Mouse (Mus musculus) stomach, embryonic 14.5 days (tissue): Measurements from ENCODE around the gene Ghr. TPM values are rescaled to one million over a fixed set of nuclear protein-coding genes. Genes with fewer than 3 reads are reported as not detected.

ENCODE experiments used
- ATAC-seq: fragments of 200-750 bp; cut with Nextera tagmentation; 2 replicates; pipeline ENCODE4 v1.8.0; 2017; ENCODE audit warnings: low read depth, moderate TSS enrichment; ENCODE audit not compliant: insufficient number of reproducible peaks, insufficient read depth, low FRiP score
- H3K27ac ChIP-seq: fragments of 300-500 bp; sonication (generic); 2 replicates; pipeline ENCODE4 v1.5.1; 2014; ENCODE audit warnings: mild to moderate bottlenecking, low read length, moderate library complexity, mixed read lengths
- H3K27me3 ChIP-seq: fragments of 300-500 bp; sonication (generic); 2 replicates; pipeline ENCODE4 v1.6.1; 2014; ENCODE audit warnings: low read length, control low read depth, mixed read lengths; ENCODE audit not compliant: control insufficient read depth, insufficient read depth
- H3K36me3 ChIP-seq: fragments of 300-500 bp; sonication (generic); 2 replicates; pipeline ENCODE4 v1.6.1; 2014; ENCODE audit warnings: mild to moderate bottlenecking, control low read depth, low read length, moderate library complexity, mixed read lengths; ENCODE audit not compliant: control insufficient read depth, insufficient read depth
- H3K4me1 ChIP-seq: fragments of 300-500 bp; sonication (generic); 2 replicates; pipeline ENCODE4 v1.6.1; 2014; ENCODE audit warnings: low read length, control low read depth, mixed read lengths; ENCODE audit not compliant: control insufficient read depth, insufficient read depth
- H3K4me2 ChIP-seq: fragments of 300-500 bp; sonication (generic); replicated peaks from 2 replicates; pipeline ENCODE4 v1.6.1; 2014; ENCODE audit warnings: low read depth, low read length, control low read depth
- H3K4me3 ChIP-seq: fragments of 300-500 bp; sonication (generic); 2 replicates; pipeline ENCODE4 v1.5.1; 2014; ENCODE audit warnings: low read depth, low read length, control low read depth
- H3K9ac ChIP-seq: fragments of 300-500 bp; sonication (generic); replicated peaks from 2 replicates; pipeline ENCODE4 v1.6.1; 2014; ENCODE audit warnings: low read depth, mild to moderate bottlenecking, control low read depth, low read length, moderate library complexity, mixed read lengths
- H3K9me3 ChIP-seq: fragments of 300-500 bp; sonication (generic); 2 replicates; pipeline ENCODE4 v1.6.1; 2016; ENCODE audit warnings: low read depth, low read length, control low read depth; ENCODE audit not compliant: control insufficient read depth
- whole genome bisulfite sequencing: fragments of 180-500 bp; shearing (Covaris S2); extraction: QIAGEN DNeasy Blood & Tissue Kit; methylation state at CpG from one replicate; pipeline ENCODE4 v1.1.7; 2014; 5-methylcytosine and 5-hydroxymethylcytosine counted together
- polyA plus RNA-seq: library from polyadenylated mRNA; unstranded; fragments of >200 nt; fragmentation: Nextera tagmentation; extraction: Ambion mirVana; gene quantifications from 2 replicates; pipeline ENCODE4 v1.2.1, GENCODE M21; 2014

Ghr gene
- 149 and 157 TPM in 2 replicates for polyA plus RNA-seq

GRCm38 (mm10) chr15:3582807-3583636 is at the start of gene Ghr:
Ghr (minus strand) TSS chr15:3583492.
- peak within 1 kb of the TSS; percentile 82 for H3K9ac ChIP-seq
- peaks cover 21% of the 10 kb centered on the region for H3K4me1 ChIP-seq
- peak; percentile 87 for ATAC-seq
- H3K36me3 ChIP-seq: no peaks in the 10 kb centered on the region
- peak within 1 kb of the TSS; percentile 97 for H3K27ac ChIP-seq
- H3K4me2 ChIP-seq: peak within 1 kb of the TSS; percentile 63
- H3K4me3 ChIP-seq: peak within 1 kb of the TSS; percentile 77
- H3K9me3 ChIP-seq: no peaks in the 10 kb centered on the region
- 0% methylated on average over 51 of the region's 52 CpGs for WGBS
- H3K27me3 ChIP-seq: no peaks in the 10 kb centered on the region

GRCm38 (mm10) chr15:3622746-3623145 is 39.5 kb upstream of the Ghr start:
- Histone ChIP-seq H3K27ac (no peak overlapping the region), H3K4me1 (no peaks in the 10 kb centered on the region), H3K9me3 (no peaks in the 10 kb centered on the region), H3K27me3 (no peaks in the 10 kb centered on the region), H3K9ac (no peak overlapping the region), H3K36me3 (no peaks in the 10 kb centered on the region), H3K4me3 (no peak overlapping the region), H3K4me2 (no peak overlapping the region)
- ATAC-seq: no peak

- Histone ChIP-seq H3K27ac (no peak overlapping the region), H3K4me3 (no peak overlapping the region), H3K9ac (no peak overlapping the region), H3K9me3 (no peaks in the 10 kb centered on the region), H3K27me3 (no peaks in the 10 kb centered on the region), H3K4me2 (no peak overlapping the region), H3K36me3 (no peaks in the 10 kb centered on the region), H3K4me1 (no peaks in the 10 kb centered on the region)
- WGBS: 90% methylated on average over 3 of the region's 3 CpGs
- ATAC-seq: no peak
Observed at GRCm38 (mm10) chr15:3620368-3620767, 37.1 kb upstream of the Ghr start.

- Histone ChIP-seq H3K27me3 (no peaks in the 10 kb centered on the region), H3K27ac (no peak overlapping the region), H3K4me3 (no peak overlapping the region), H3K9me3 (no peaks in the 10 kb centered on the region), H3K9ac (no peak overlapping the region), H3K4me1 (no peaks in the 10 kb centered on the region), H3K4me2 (no peak overlapping the region), H3K36me3 (no peaks in the 10 kb centered on the region)
- ATAC-seq: no peak
- 92% methylated on average over 3 of the region's 3 CpGs for WGBS
Observed at GRCm38 (mm10) chr15:3618311-3618710, 35.0 kb upstream of the Ghr start.

GRCm38 (mm10) chr15:3611961-3612360 is 28.7 kb upstream of the Ghr start:
- ATAC-seq: no peak

GRCm38 (mm10) chr15:3607951-3608350 is 24.7 kb upstream of the Ghr start:
- 84% methylated on average over 3 of the region's 3 CpGs for WGBS
- no peak for ATAC-seq

More at GRCm38 (mm10) chr15:3611961-3612360, 28.7 kb upstream of the Ghr start:
- Histone ChIP-seq H3K4me1 (no peaks in the 10 kb centered on the region), H3K9me3 (no peaks in the 10 kb centered on the region), H3K36me3 (no peaks in the 10 kb centered on the region), H3K27ac (no peak overlapping the region), H3K27me3 (no peaks in the 10 kb centered on the region), H3K9ac (no peak overlapping the region), H3K4me2 (no peak overlapping the region), H3K4me3 (no peak overlapping the region)

GRCm38 (mm10) chr15:3602098-3602486 is 18.8 kb upstream of the Ghr start:
- no peak overlapping the region for H3K4me3 ChIP-seq
- no peak overlapping the region for H3K4me2 ChIP-seq
- H3K9me3 ChIP-seq: no peaks in the 10 kb centered on the region
- 0 out of 2 replicates have a peak, but pooled peaks cover 3% of the 10 kb centered on the region for H3K4me1 ChIP-seq
- ATAC-seq: no peak
- WGBS: 89% methylated on average over 2 of the region's 2 CpGs
- H3K36me3 ChIP-seq: no peaks in the 10 kb centered on the region
- H3K9ac ChIP-seq: no peak overlapping the region
- H3K27me3 ChIP-seq: no peaks in the 10 kb centered on the region
- no peak overlapping the region for H3K27ac ChIP-seq

More at GRCm38 (mm10) chr15:3607951-3608350, 24.7 kb upstream of the Ghr start:
- Histone ChIP-seq H3K36me3 (no peaks in the 10 kb centered on the region), H3K4me2 (no peak overlapping the region), H3K4me1 (no peaks in the 10 kb centered on the region), H3K4me3 (no peak overlapping the region), H3K27ac (no peak overlapping the region), H3K27me3 (no peaks in the 10 kb centered on the region), H3K9ac (no peak overlapping the region), H3K9me3 (no peaks in the 10 kb centered on the region)

- H3K4me2 ChIP-seq: no peak overlapping the region
- 50% methylated on average over 4 of the region's 4 CpGs for WGBS
- no peaks in the 10 kb centered on the region for H3K36me3 ChIP-seq
- H3K4me1 ChIP-seq: 0 out of 2 replicates have a peak, but pooled peaks cover 3% of the 10 kb centered on the region
- no peaks in the 10 kb centered on the region for H3K27me3 ChIP-seq
- no peak for ATAC-seq
- no peak overlapping the region for H3K4me3 ChIP-seq
- no peak overlapping the region for H3K27ac ChIP-seq
- H3K9ac ChIP-seq: no peak overlapping the region
- no peaks in the 10 kb centered on the region for H3K9me3 ChIP-seq
Observed at GRCm38 (mm10) chr15:3601422-3602097, 18.3 kb upstream of the Ghr start.
